Mouse (Mus musculus): ENCODE data around the gene Mfsd13b. TPM values are rescaled to one million over a fixed set of nuclear protein-coding genes. Genes with fewer than 3 reads are reported as not detected.

Mfsd13b gene
- polyA plus RNA-seq, 1 experiment from 2014 or later: not detected

GRCm38 (mm10) chr7:121044251-121044650 is 61.9 kb downstream of the Mfsd13b start:
- Histone ChIP-seq H3K36me3 (replicated peaks; ENCODE audit: insufficient read depth, low read length) (0 out of 2 replicates have a peak, but pooled peaks cover 6% of the 10 kb centered on the region), H3K4me1 (ENCODE audit: insufficient read depth) (peaks cover 37% of the 10 kb centered on the region), H3K9ac (replicated peaks) (no peak overlapping the region), H3K4me3 (ENCODE audit: low read depth, low read length) (no peak overlapping the region), H3K4me2 (ENCODE audit: low read depth, low read length) (no peak overlapping the region), H3K27ac (ENCODE audit: low read depth) (peak overlapping the region; percentile 16; the same call in 1 of the 2 replicates), H3K27me3 (ENCODE audit: insufficient read depth, low read length) (no peaks in the 10 kb centered on the region), H3K9me3 (ENCODE audit: low read length) (no peaks in the 10 kb centered on the region)
- ATAC-seq: no peak
- 42% methylated on average over 1 of the region's 1 CpGs for WGBS (ENCODE audit: insufficient replicate concordance)
- TF ChIP-seq CTCF (IDR thresholded peaks at IDR 0.05; ENCODE audit: low read depth) (no peak), EP300 (IDR thresholded peaks at IDR 0.05; ENCODE audit: low read depth) (no peak)
- no peak for DNase-seq

GRCm38 (mm10) chr7:121045671-121046453 is 63.6 kb downstream of the Mfsd13b start:
- ATAC-seq (no peak), DNase-seq (no peak)
- Histone ChIP-seq H3K4me3 (ENCODE audit: low read depth, low read length) (no peak overlapping the region), H3K4me2 (ENCODE audit: low read depth, low read length) (no peak overlapping the region), H3K27ac (ENCODE audit: low read depth) (no peak overlapping the region), H3K27me3 (ENCODE audit: insufficient read depth, low read length) (no peaks in the 10 kb centered on the region), H3K9me3 (ENCODE audit: low read length) (no peaks in the 10 kb centered on the region), H3K9ac (replicated peaks) (no peak overlapping the region), H3K4me1 (ENCODE audit: insufficient read depth) (peaks cover 31% of the 10 kb centered on the region), H3K36me3 (replicated peaks; ENCODE audit: insufficient read depth, low read length) (peaks cover 6% of the 10 kb centered on the region; the same call in 1 of the 2 replicates)
- 71% methylated on average over 6 of the region's 6 CpGs for WGBS (ENCODE audit: insufficient replicate concordance)
- no peak for TF ChIP-seq EP300 (IDR thresholded peaks at IDR 0.05; ENCODE audit: low read depth)
- TF ChIP-seq CTCF (IDR thresholded peaks at IDR 0.05; ENCODE audit: low read depth): no peak

GRCm38 (mm10) chr7:121047624-121048023 is 65.3 kb downstream of the Mfsd13b start:
- WGBS (ENCODE audit: insufficient replicate concordance): 86% methylated on average over 2 of the region's 2 CpGs
- ATAC-seq: no peak

GRCm38 (mm10) chr7:121053071-121053470 is 70.8 kb downstream of the Mfsd13b start:
- 83% methylated on average over 4 of the region's 4 CpGs for WGBS (ENCODE audit: insufficient replicate concordance)
- ATAC-seq: no peak
- Histone ChIP-seq H3K9me3 (ENCODE audit: low read length) (no peaks in the 10 kb centered on the region), H3K36me3 (replicated peaks; ENCODE audit: insufficient read depth, low read length) (peaks cover 50% of the 10 kb centered on the region), H3K27ac (ENCODE audit: low read depth) (no peak overlapping the region), H3K4me2 (ENCODE audit: low read depth, low read length) (no peak overlapping the region), H3K4me1 (ENCODE audit: insufficient read depth) (no peaks in the 10 kb centered on the region), H3K9ac (replicated peaks) (no peak overlapping the region), H3K4me3 (ENCODE audit: low read depth, low read length) (no peak overlapping the region), H3K27me3 (ENCODE audit: insufficient read depth, low read length) (no peaks in the 10 kb centered on the region)
- TF ChIP-seq EP300 (IDR thresholded peaks at IDR 0.05; ENCODE audit: low read depth): no peak
- TF ChIP-seq CTCF (IDR thresholded peaks at IDR 0.05; ENCODE audit: low read depth): no peak
- no peak for DNase-seq

More at GRCm38 (mm10) chr7:121047624-121048023, 65.3 kb downstream of the Mfsd13b start:
- TF ChIP-seq EP300 (IDR thresholded peaks at IDR 0.05; ENCODE audit: low read depth) (no peak), CTCF (IDR thresholded peaks at IDR 0.05; ENCODE audit: low read depth) (no peak)
- H3K9ac ChIP-seq (replicated peaks): no peak overlapping the region
- peaks cover 22% of the 10 kb centered on the region for H3K36me3 ChIP-seq (replicated peaks; ENCODE audit: insufficient read depth, low read length)
- H3K4me2 ChIP-seq (ENCODE audit: low read depth, low read length): no peak overlapping the region
- no peaks in the 10 kb centered on the region for H3K9me3 ChIP-seq (ENCODE audit: low read length)
- no peaks in the 10 kb centered on the region for H3K27me3 ChIP-seq (ENCODE audit: insufficient read depth, low read length)
- no peak overlapping the region for H3K27ac ChIP-seq (ENCODE audit: low read depth)
- no peak overlapping the region for H3K4me3 ChIP-seq (ENCODE audit: low read depth, low read length)
- peaks cover 20% of the 10 kb centered on the region for H3K4me1 ChIP-seq (ENCODE audit: insufficient read depth)
- no peak for DNase-seq

- 58% methylated on average over 6 of the region's 6 CpGs for WGBS (ENCODE audit: insufficient replicate concordance)
- H3K4me1 ChIP-seq (ENCODE audit: insufficient read depth): no peaks in the 10 kb centered on the region
- ATAC-seq (no peak), DNase-seq (no peak)
- H3K27me3 ChIP-seq (ENCODE audit: insufficient read depth, low read length): no peaks in the 10 kb centered on the region
- no peaks in the 10 kb centered on the region for H3K9me3 ChIP-seq (ENCODE audit: low read length)
- TF ChIP-seq EP300 (IDR thresholded peaks at IDR 0.05; ENCODE audit: low read depth): no peak
- no peak for TF ChIP-seq CTCF (IDR thresholded peaks at IDR 0.05; ENCODE audit: low read depth)
- no peak overlapping the region for H3K4me3 ChIP-seq (ENCODE audit: low read depth, low read length)
- H3K27ac ChIP-seq (ENCODE audit: low read depth): no peak overlapping the region
- no peak overlapping the region for H3K4me2 ChIP-seq (ENCODE audit: low read depth, low read length)
- H3K36me3 ChIP-seq (replicated peaks; ENCODE audit: insufficient read depth, low read length): peaks cover 48% of the 10 kb centered on the region
- H3K9ac ChIP-seq (replicated peaks): no peak overlapping the region
These were observed 77.3 kb downstream of the Mfsd13b start for GRCm38 (mm10) chr7:121059477-121060218.

- Histone ChIP-seq H3K9ac (replicated peaks) (no peak overlapping the region), H3K9me3 (ENCODE audit: low read length) (no peaks in the 10 kb centered on the region), H3K4me2 (ENCODE audit: low read depth, low read length) (no peak overlapping the region), H3K27ac (ENCODE audit: low read depth) (no peak overlapping the region), H3K27me3 (ENCODE audit: insufficient read depth, low read length) (no peaks in the 10 kb centered on the region), H3K4me3 (ENCODE audit: low read depth, low read length) (no peak overlapping the region), H3K36me3 (replicated peaks; ENCODE audit: insufficient read depth, low read length) (peaks cover 38% of the 10 kb centered on the region), H3K4me1 (ENCODE audit: insufficient read depth) (no peaks in the 10 kb centered on the region)
- ATAC-seq: peak; percentile 23; the same call in 1 of the 2 replicates
- TF ChIP-seq CTCF (IDR thresholded peaks at IDR 0.05; ENCODE audit: low read depth) (peak; percentile 65), EP300 (IDR thresholded peaks at IDR 0.05; ENCODE audit: low read depth) (no peak)
- 49% methylated on average over 4 of the region's 4 CpGs for WGBS (ENCODE audit: insufficient replicate concordance)
- DNase-seq: no peak
These were observed 82.0 kb downstream of the Mfsd13b start for GRCm38 (mm10) chr7:121064309-121064708.

Other genes with a start within 250 kb of the Mfsd13b start
- gene Vwa3a, start 243.2 kb upstream of the Mfsd13b start, polyA plus RNA-seq (2015; fragmentation: Nextera tagmentation; extraction: Ambion mirVana): 0.04 and 0.12 TPM in 2 replicates
- gene Gm5737, start 170.1 kb upstream of the Mfsd13b start, polyA plus RNA-seq (2015; fragmentation: Nextera tagmentation; extraction: Ambion mirVana): not detected in 2 replicates
- gene Eef2k, start 139.7 kb upstream of the Mfsd13b start, polyA plus RNA-seq (2015; fragmentation: Nextera tagmentation; extraction: Ambion mirVana): 14.4 and 19.5 TPM in 2 replicates
- 8.5 and 9.3 TPM in 2 replicates for gene Polr3e, start 64.8 kb upstream of the Mfsd13b start, polyA plus RNA-seq (2015; fragmentation: Nextera tagmentation; extraction: Ambion mirVana)
- 18.1 and 21.2 TPM in 2 replicates for gene Cdr2, start 197 bp upstream of the Mfsd13b start, polyA plus RNA-seq (2015; fragmentation: Nextera tagmentation; extraction: Ambion mirVana)
- gene Mettl9, start 51.9 kb downstream of the Mfsd13b start, polyA plus RNA-seq (2015; fragmentation: Nextera tagmentation; extraction: Ambion mirVana): 34.9 and 36.4 TPM in 2 replicates
- gene Igsf6, start 92.1 kb downstream of the Mfsd13b start, polyA plus RNA-seq (2015; fragmentation: Nextera tagmentation; extraction: Ambion mirVana): 12.4 and 14.6 TPM in 2 replicates
- gene Otoa, start 99.1 kb downstream of the Mfsd13b start, polyA plus RNA-seq (2015; fragmentation: Nextera tagmentation; extraction: Ambion mirVana): 0.04 TPM in 1 of 2 replicates, not detected in the other

Measured in liver, postnatal 0 days (tissue).